Mouse (Mus musculus) forebrain, embryonic 16.5 days (tissue): ENCODE results near the gene Vmac. TPM values are rescaled to one million over a fixed set of nuclear protein-coding genes. Genes with fewer than 3 reads are reported as not detected.

Source experiments
- ATAC-seq: fragments of 200-750 bp; cut with Nextera tagmentation; 2 replicates; pipeline ENCODE4 v1.8.0; 2017; ENCODE audit warnings: mild to moderate bottlenecking, moderate library complexity
- H3K27ac ChIP-seq: fragments of 300-500 bp; sonication (generic); 2 replicates; pipeline ENCODE4 v1.5.1; 2014; ENCODE audit warnings: low read length, control low read depth
- H3K27me3 ChIP-seq: fragments of 300-500 bp; sonication (generic); replicated peaks from 2 replicates; pipeline ENCODE4 v1.6.1; 2014; ENCODE audit warnings: low read length; ENCODE audit not compliant: control insufficient read depth, insufficient read depth
- H3K36me3 ChIP-seq: fragments of 300-500 bp; sonication (generic); 2 replicates; pipeline ENCODE4 v1.6.1; 2014; ENCODE audit not compliant: control insufficient read depth, insufficient read depth
- H3K4me1 ChIP-seq: fragments of 300-500 bp; sonication (generic); replicated peaks from 2 replicates; pipeline ENCODE4 v1.6.1; 2014; ENCODE audit warnings: low read length; ENCODE audit not compliant: control insufficient read depth, insufficient read depth
- H3K4me2 ChIP-seq: fragments of 300-500 bp; sonication (generic); 2 replicates; pipeline ENCODE4 v1.6.1; 2014; ENCODE audit warnings: mild to moderate bottlenecking, low read length, control low read depth
- H3K4me3 ChIP-seq: fragments of 300-500 bp; sonication (generic); replicated peaks from 2 replicates; pipeline ENCODE4 v1.5.1; 2014; ENCODE audit warnings: mild to moderate bottlenecking, low read length, control low read depth
- H3K9ac ChIP-seq: fragments of 300-500 bp; sonication (generic); replicated peaks from 2 replicates; pipeline ENCODE4 v1.6.1; 2014; ENCODE audit warnings: low read depth, low read length, control low read depth
- H3K9me3 ChIP-seq: fragments of 300-500 bp; sonication (generic); 2 replicates; pipeline ENCODE4 v1.6.1; 2016; ENCODE audit warnings: low read length; ENCODE audit not compliant: control insufficient read depth
- WGBS: fragments of 180-500 bp; shearing (Covaris S2); extraction: QIAGEN DNeasy Blood & Tissue Kit; methylation state at CpG from one replicate; pipeline ENCODE4 v1.1.7; 2014; 5-methylcytosine and 5-hydroxymethylcytosine counted together
- polyA plus RNA-seq: library from polyadenylated mRNA; unstranded; fragments of >200 nt; fragmentation: Nextera tagmentation; extraction: Ambion mirVana; gene quantifications from 2 replicates; pipeline ENCODE4 v1.2.1, GENCODE M21; 2015

Vmac gene
- polyA plus RNA-seq, 1 experiment from 2014 or later = 20.6 TPM

DNA sequence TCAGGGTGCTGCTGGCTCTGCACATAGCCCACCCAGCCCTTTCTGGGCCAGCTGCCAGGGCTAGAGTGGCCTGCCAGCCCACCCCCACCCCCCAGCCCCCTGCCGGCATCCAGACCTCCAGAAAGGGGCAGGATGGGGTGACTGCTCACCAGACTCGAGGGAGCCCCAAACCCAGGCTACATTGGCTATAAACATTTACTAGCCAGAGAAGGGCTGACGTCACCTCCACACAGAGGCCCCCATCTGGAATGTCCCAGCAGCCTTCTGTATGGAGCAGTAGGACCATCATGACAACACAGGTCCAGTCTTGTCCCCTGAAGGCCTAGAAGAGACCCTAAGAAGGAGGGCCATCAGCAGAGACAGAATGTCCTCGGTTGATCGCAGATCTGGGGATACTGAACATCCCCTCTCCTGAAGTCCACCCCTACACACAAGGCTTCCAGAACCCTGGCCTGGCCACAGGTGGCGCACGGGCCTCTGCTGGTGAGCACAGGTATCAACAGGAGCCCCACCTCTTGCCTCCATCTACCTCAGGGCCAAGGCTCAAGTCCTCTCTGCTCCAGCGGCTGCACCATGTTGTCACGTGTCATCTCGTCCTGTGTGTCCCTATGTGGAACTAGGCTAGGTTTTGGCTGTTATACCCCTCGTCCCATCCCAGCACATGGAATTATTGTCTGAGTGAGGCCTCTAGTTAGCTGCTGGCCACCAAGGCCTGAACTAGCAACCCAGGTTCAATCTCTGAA, 5.8 kb upstream of the Vmac start:
- Histone ChIP-seq H3K4me3 (no peak overlapping the region), H3K4me2 (no peak overlapping the region), H3K9ac (no peak overlapping the region), H3K27ac (no peak overlapping the region), H3K27me3 (no peaks in the 10 kb centered on the region), H3K4me1 (peaks cover 15% of the 10 kb centered on the region), H3K9me3 (no peaks in the 10 kb centered on the region; the same call in 1 of the 2 replicates), H3K36me3 (peaks cover 6% of the 10 kb centered on the region; the same call in 1 of the 2 replicates)
- ATAC-seq = no peak
- WGBS = 84% methylated on average over 11 of the region's 11 CpGs

DNA sequence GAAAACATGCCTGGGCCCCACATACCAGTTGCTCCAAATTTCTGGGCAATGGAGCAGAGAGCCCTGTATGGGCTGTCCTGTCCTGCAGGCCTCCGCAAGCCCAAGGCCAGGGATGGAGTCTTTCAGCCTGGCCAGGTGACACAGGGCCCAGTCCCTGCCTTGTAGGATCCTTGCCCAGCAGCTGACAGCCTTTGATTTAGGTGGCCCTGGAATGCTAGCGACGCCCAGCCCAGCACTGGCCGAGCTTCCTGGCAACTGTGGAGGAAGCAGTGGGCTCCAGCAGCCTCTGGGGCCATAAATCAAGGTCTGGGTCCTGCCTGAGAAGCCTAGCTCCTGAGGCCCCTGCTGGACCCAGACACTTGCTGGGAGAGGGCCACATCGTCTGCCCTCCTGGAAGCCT, 4.6 kb upstream of the Vmac start:
- Histone ChIP-seq H3K36me3 (peaks cover 6% of the 10 kb centered on the region; the same call in 1 of the 2 replicates), H3K4me2 (no peak overlapping the region), H3K4me3 (no peak overlapping the region), H3K27ac (no peak overlapping the region), H3K27me3 (no peaks in the 10 kb centered on the region), H3K9ac (no peak overlapping the region), H3K4me1 (peaks cover 19% of the 10 kb centered on the region), H3K9me3 (no peaks in the 10 kb centered on the region; the same call in 1 of the 2 replicates)
- WGBS = 96% methylated on average over 5 of the region's 5 CpGs
- ATAC-seq = no peak

DNA sequence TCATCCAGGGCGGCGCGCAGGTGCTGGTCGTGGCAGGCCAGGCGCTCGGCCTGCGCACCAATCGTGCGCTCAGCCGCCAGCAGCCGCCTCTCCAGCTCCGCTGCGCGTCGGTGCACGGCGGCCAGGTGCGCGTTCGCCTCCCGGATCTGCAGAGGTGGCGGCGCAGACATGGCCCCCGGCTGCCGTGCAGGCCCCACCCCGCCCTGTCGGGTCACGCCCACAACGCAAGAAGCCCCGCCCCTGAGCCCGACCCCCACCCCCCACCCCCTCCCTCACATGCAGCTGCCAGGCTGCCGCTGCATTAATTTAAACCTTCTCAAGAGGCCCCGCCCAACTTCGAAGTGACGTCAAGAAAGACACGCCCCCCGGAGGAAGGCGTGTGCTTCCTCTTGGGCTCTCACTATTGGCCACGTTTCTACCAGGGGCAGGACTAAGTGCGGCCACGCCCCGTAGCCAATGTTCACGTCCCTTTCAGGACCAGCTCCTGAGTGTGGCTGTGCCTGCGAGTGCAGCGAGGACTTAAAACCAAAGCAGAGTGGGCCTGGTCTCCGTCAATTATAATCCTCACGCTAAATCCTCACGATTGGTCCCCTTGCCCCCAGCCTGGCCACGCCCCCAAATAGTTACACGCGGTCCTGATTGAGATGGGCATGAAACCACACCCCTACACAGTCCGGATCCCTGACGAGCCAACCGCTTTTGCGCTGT, 1.0 kb downstream of the Vmac start:
- peak overlapping the region; percentile 73 for H3K4me2 ChIP-seq
- peak overlapping the region; percentile 87 for H3K4me3 ChIP-seq
- peak; percentile 93 for ATAC-seq
- WGBS = under 1% methylated on average over 55 of the region's 55 CpGs
- H3K9ac ChIP-seq = peak overlapping the region; percentile 92
- H3K27ac ChIP-seq = peak overlapping the region; percentile 86
- no peaks in the 10 kb centered on the region for H3K27me3 ChIP-seq
- no peaks in the 10 kb centered on the region for H3K9me3 ChIP-seq
- H3K36me3 ChIP-seq = peaks cover 4% of the 10 kb centered on the region; the same call in 1 of the 2 replicates
- peaks cover 30% of the 10 kb centered on the region for H3K4me1 ChIP-seq

DNA sequence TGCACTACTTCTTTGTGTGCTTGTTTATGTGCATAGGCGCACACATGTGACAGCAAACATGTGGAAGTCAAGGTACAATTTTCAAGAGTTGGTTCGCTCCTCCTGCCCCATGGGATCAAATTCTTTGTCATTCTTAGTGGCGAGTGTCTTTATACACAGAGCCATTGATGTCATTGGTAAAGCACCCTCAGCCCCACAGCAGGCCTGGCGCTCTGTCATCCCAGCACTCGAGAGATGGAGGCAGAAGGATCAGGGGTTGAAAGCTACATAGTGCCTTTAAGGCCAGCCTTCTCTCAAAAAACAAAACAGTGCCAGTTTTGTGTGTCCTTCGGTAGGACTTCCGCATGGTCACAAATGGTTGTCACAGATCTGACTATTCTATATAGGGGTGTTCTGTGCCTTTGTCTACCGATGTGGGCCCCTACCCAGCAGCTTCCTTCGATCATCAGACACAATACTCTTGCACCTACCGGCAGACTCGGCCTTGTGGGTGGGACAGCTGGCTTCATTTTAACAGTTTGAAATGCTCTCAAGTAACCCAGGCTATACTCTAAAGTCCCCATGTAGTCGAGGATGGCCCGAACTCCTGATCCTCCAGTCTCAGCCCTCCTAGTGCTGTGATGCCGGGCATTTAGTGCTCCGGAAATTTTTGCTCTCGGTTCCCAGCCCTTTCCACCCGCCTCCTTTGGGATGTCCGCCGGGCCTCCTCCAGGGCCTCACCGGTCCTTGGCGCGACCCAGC, 1.7 kb downstream of the Vmac start:
- Histone ChIP-seq H3K9me3 (no peaks in the 10 kb centered on the region), H3K36me3 (peaks cover 5% of the 10 kb centered on the region), H3K4me1 (peaks cover 30% of the 10 kb centered on the region), H3K27me3 (no peaks in the 10 kb centered on the region), H3K4me3 (peak overlapping the region; percentile 87), H3K9ac (peak overlapping the region; percentile 85), H3K4me2 (peak overlapping the region; percentile 73), H3K27ac (peak overlapping the region; percentile 86)
- 24% methylated on average over 22 of the region's 22 CpGs for WGBS
- no peak for ATAC-seq

DNA sequence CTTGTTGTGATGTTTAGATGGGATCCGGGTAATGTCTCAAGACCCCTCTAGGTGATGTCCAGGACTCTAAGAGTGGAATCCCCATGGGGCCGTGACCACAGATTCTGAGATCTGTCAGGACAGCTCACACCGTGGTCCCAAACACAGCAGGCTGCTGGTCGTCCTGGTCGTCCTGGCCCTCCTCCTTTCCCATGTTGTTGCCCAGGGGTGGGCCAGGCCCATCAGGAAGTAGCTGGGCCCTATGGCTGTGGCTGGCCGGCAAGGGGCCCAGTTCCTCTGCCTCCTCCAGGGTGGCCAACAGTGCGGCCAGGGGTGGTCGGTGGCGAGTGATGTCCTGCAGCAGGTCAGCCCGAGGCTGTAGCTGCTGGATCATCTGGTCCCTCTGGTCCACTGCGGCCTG, 2.5 kb downstream of the Vmac start:
- no peak overlapping the region for H3K27ac ChIP-seq
- H3K4me3 ChIP-seq = no peak overlapping the region
- H3K27me3 ChIP-seq = no peaks in the 10 kb centered on the region
- no peaks in the 10 kb centered on the region for H3K9me3 ChIP-seq
- H3K4me1 ChIP-seq = peaks cover 30% of the 10 kb centered on the region
- peak overlapping the region; percentile 85; the same call in 1 of the 2 replicates for H3K9ac ChIP-seq
- WGBS = 59% methylated on average over 11 of the region's 11 CpGs
- no peak overlapping the region for H3K4me2 ChIP-seq
- peaks cover 10% of the 10 kb centered on the region for H3K36me3 ChIP-seq
- ATAC-seq = no peak

DNA sequence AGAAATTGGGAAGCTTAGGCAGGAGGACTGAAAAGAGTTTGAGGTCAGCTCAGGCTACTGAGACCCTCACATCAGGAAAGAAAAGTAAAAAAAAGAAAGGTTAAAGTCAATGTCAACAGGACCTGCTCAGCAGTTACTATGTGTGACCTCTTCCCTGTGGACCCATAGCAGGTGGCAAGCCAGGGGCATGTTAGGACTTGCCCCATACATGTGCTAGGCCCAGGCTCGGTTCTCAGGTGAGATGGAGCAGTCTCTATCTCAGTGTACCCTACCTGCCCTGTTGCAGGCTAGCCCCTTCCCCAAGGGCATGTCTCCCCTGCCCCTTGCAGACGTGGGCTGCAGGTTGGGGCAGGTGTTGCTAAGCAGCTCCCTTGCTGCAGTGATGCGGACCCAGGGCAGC, 8.1 kb downstream of the Vmac start:
- Histone ChIP-seq H3K9ac (no peak overlapping the region), H3K4me2 (no peak overlapping the region), H3K36me3 (peaks cover 45% of the 10 kb centered on the region), H3K27ac (no peak overlapping the region), H3K4me3 (no peak overlapping the region), H3K4me1 (no peaks in the 10 kb centered on the region), H3K9me3 (no peaks in the 10 kb centered on the region), H3K27me3 (no peaks in the 10 kb centered on the region)
- no peak for ATAC-seq
- 97% methylated on average over 3 of the region's 3 CpGs for WGBS

DNA sequence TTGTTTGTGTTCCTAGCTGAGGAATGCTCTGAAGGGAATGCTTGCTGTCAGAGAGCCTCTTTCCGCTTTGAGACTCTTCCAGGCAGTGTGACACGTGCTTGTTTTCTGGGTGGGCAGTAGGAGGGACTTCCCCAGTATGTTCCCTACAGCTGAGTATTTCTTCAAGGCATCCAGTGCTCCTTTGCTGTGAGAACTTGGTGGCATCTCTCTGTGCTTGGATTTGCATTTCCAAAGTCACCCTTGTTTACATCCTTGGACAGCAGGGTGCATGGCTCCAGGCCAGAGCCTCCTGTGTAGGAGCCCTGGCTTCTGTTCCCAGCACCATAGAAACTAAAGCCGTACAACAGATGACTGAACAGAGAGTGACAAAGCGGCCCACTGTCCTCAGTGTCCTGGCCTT, 9.1 kb downstream of the Vmac start:
- Histone ChIP-seq H3K4me1 (no peaks in the 10 kb centered on the region), H3K27ac (no peak overlapping the region), H3K36me3 (peaks cover 51% of the 10 kb centered on the region), H3K4me2 (no peak overlapping the region), H3K9me3 (no peaks in the 10 kb centered on the region), H3K9ac (no peak overlapping the region), H3K4me3 (no peak overlapping the region), H3K27me3 (no peaks in the 10 kb centered on the region)
- no peak for ATAC-seq
- WGBS = 81% methylated on average over 4 of the region's 4 CpGs

DNA sequence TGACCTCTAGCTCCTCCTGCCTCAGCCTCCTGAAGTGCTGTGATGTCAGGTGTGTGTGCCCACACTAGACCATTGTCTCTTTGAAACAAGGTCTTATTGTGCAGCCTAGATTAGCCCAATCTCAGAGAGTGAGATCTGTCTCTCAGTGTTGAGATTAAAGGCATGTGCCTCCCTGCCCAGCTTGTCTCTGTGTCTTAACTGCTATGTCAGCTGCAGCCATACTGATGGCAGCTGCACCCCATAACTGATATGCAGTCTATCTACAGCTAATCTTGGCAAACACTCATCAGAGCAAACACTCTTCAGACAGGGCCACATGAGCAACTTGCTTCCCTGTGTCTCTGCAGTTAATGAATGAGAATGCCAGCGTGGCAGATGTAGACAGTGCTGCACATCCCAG, 11.3 kb downstream of the Vmac start:
- no peaks in the 10 kb centered on the region for H3K4me1 ChIP-seq
- no peak for ATAC-seq
- peaks cover 64% of the 10 kb centered on the region for H3K36me3 ChIP-seq
- H3K9me3 ChIP-seq = no peaks in the 10 kb centered on the region
- no peak overlapping the region for H3K27ac ChIP-seq
- no peak overlapping the region for H3K9ac ChIP-seq
- WGBS = 90% methylated on average over 1 of the region's 1 CpGs
- H3K4me2 ChIP-seq = no peak overlapping the region
- no peak overlapping the region for H3K4me3 ChIP-seq
- no peaks in the 10 kb centered on the region for H3K27me3 ChIP-seq

DNA sequence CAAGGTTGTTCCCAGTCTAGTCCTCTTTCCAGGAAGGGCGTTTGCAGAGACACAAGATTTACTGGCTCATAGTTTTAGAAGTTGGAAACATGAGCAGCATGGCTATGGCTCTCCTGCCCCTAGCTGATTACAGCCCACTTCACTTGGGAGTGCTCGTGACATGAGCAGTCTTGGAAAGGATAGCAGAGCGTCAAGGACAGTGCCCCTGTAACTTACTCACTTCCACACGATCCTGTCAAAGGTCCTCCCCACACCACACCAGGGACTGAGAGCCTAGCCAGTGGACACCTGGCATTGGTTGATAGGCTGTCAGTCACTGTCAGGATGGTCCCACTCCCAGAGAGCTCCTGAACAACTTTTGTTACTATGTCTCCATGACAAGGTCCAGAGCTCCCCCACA, 14.8 kb downstream of the Vmac start:
- 89% methylated on average over 4 of the region's 4 CpGs for WGBS
- H3K4me1 ChIP-seq = no peaks in the 10 kb centered on the region
- no peak overlapping the region for H3K27ac ChIP-seq
- no peaks in the 10 kb centered on the region for H3K27me3 ChIP-seq
- H3K9me3 ChIP-seq = no peaks in the 10 kb centered on the region
- H3K4me3 ChIP-seq = no peak overlapping the region
- H3K36me3 ChIP-seq = peaks cover 50% of the 10 kb centered on the region
- ATAC-seq = no peak
- no peak overlapping the region for H3K9ac ChIP-seq
- H3K4me2 ChIP-seq = no peak overlapping the region
